Mouse (Mus musculus): Measurements from ENCODE around the gene Mrgprh. TPM values are rescaled to one million over a fixed set of nuclear protein-coding genes. Genes with fewer than 3 reads are reported as not detected.
A peak's percentile ranks its signal among the peaks of the same experiment; 100 is the strongest.

The Mrgprh gene
- total RNA-seq, 2 experiments from 2014 or later = 4.3 TPM

DNA sequence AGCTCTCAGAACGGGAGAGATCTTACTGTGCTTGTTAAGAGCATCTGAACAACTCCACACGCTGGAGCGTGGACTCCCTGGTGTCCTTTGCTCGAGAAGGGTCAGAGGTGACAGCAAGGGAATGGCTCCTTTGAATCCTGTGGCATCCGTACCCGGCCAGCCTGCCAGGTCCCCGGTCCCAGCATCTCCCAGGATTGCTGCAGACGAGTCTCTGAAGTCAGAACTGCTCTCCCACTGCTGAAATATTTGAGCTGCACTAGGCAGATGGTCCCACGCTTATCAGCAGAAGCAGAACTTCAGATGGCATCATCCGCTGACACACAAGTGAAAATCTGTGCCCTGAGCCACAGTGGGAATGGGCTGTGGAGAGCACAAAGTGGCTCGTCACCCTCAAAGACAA is 24.1 kb upstream of the Mrgprh start:
- Histone ChIP-seq H3K4me3 (no peak overlapping the region), H3K27ac (no peak overlapping the region)
- intact Hi-C loops (cut with DNase I) = no loop called here
- TF ChIP-seq CTCF (IDR thresholded peaks at IDR 0.05) = no peak
- no peak for DNase-seq

GRCm38 (mm10) chr17:12853821-12854220 is 22.0 kb upstream of the Mrgprh start:
- TF ChIP-seq CTCF (IDR thresholded peaks at IDR 0.05) = no peak
- Histone ChIP-seq H3K27ac (no peak overlapping the region), H3K4me3 (no peak overlapping the region)
- DNase-seq = no peak
- intact Hi-C loops (cut with DNase I) = no loop called here

- intact Hi-C loops (cut with DNase I) = no loop called here
- Histone ChIP-seq H3K4me3 (no peak overlapping the region), H3K27ac (no peak overlapping the region)
- no peak for DNase-seq
- no peak for TF ChIP-seq CTCF (IDR thresholded peaks at IDR 0.05)
Measured at GRCm38 (mm10) chr17:12854386-12854785, 21.4 kb upstream of the Mrgprh start.

- H3K4me3 ChIP-seq = no peak overlapping the region
- no peak for DNase-seq
- no peak overlapping the region for H3K27ac ChIP-seq
- intact Hi-C loops (cut with DNase I) = no loop called here
- TF ChIP-seq CTCF (IDR thresholded peaks at IDR 0.05) = no peak
Measured at GRCm38 (mm10) chr17:12857395-12857794, 18.4 kb upstream of the Mrgprh start.

GRCm38 (mm10) chr17:12858072-12858471 is 17.8 kb upstream of the Mrgprh start:
- peak; percentile 64 for TF ChIP-seq CTCF (IDR thresholded peaks at IDR 0.05)
- intact Hi-C loops (cut with DNase I) = no loop called here
- no peak for DNase-seq
- H3K27ac ChIP-seq = no peak overlapping the region
- no peak overlapping the region for H3K4me3 ChIP-seq

- intact Hi-C loops (cut with DNase I) = no loop called here
- TF ChIP-seq CTCF (IDR thresholded peaks at IDR 0.05) = no peak
- Histone ChIP-seq H3K27ac (no peak overlapping the region; the same call in 1 of the 2 replicates), H3K4me3 (no peak overlapping the region)
- no peak for DNase-seq
Measured at GRCm38 (mm10) chr17:12859006-12859520, 16.8 kb upstream of the Mrgprh start.

GRCm38 (mm10) chr17:12864111-12864510 is 11.7 kb upstream of the Mrgprh start:
- peak; percentile 49 for DNase-seq
- peak overlapping the region; percentile 63 for H3K27ac ChIP-seq
- intact Hi-C loops (cut with DNase I) = no loop called here
- no peak overlapping the region for H3K4me3 ChIP-seq
- TF ChIP-seq CTCF (IDR thresholded peaks at IDR 0.05) = no peak

- H3K4me3 ChIP-seq = no peak overlapping the region
- TF ChIP-seq CTCF (IDR thresholded peaks at IDR 0.05) = no peak
- no peak overlapping the region for H3K27ac ChIP-seq
- intact Hi-C loops (cut with DNase I) = no loop called here
- no peak for DNase-seq
Measured at GRCm38 (mm10) chr17:12865407-12865806, 10.4 kb upstream of the Mrgprh start.

DNA sequence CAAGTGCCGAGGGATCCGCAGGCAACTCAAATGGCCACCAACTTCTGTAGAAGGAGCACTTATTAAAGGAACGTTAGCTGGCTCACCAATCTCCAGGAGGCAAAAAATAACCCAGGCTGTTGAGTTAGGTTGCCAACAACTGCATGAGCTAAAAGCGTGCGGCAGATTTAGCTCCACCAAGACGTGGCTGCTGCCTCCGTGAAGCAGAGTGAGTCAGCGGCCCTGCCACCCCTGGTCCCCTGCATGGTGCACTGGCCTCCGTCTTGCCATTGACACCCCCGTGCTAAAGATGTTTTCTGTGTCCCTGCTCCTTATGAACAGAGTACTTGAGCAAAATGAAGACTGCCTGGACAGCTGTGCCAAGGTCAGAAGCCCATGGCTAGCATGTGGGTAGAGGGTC is 9.0 kb upstream of the Mrgprh start:
- H3K27ac ChIP-seq = peak overlapping the region; percentile 92
- H3K4me3 ChIP-seq = peak overlapping the region; percentile 65
- TF ChIP-seq CTCF (IDR thresholded peaks at IDR 0.05) = no peak
- intact Hi-C loops (cut with DNase I) = no loop called here
- DNase-seq = peak; percentile 73

GRCm38 (mm10) chr17:12868043-12868442 is 7.8 kb upstream of the Mrgprh start, which contains the start of gene Mas1:
Mas1 (minus strand) TSS chr17:12868143.
- TF ChIP-seq CTCF (IDR thresholded peaks at IDR 0.05) = no peak
- Histone ChIP-seq H3K27ac (peak within 1 kb of the TSS; percentile 92), H3K4me3 (peak within 1 kb of the TSS; percentile 65)
- DNase-seq = no peak
- intact Hi-C loops (cut with DNase I) = no loop called here

GRCm38 (mm10) chr17:12868640-12869039 is 7.2 kb upstream of the Mrgprh start:
- TF ChIP-seq CTCF (IDR thresholded peaks at IDR 0.05) = peak; percentile 1; the same call in 1 of the 2 replicates
- H3K4me3 ChIP-seq = peak overlapping the region; percentile 24
- H3K27ac ChIP-seq = peak overlapping the region; percentile 31; the same call in 1 of the 2 replicates
- DNase-seq = no peak
- intact Hi-C loops (cut with DNase I) = no loop called here

DNA sequence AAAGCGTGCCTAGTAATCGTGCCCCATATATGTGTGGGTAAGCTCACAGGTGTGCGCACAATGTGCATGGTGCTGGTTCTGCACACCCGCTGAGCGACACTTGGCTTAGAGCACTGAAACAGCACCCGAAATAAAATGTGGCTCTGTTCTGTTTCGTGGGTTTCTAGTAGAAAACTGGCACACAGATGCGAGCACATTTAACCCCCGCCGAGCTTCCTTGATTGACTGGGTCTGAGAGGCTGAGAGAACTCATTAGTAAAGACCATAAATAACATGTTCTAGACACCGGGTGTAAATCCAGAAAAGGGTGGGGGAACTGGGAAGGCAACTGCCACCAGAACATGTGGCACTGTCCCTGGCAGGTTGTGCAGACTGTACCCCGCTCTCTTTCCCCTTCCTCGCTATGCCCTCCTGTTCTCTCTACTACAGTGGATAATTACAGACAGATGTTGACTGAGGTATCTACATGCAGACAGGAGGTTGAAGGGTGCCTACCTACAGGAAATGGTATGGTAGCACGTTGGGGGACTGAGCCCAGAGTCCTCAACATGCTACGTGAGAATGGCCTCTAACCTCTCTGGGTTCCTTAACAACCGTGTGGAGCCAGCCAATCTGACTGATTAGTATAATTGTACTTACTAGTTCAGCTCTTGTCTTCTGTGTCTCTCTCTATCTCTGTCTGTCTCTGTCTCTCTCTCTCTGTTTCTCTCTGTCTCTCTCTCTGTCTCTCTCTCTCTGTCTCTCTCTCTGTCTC is 3.4 kb upstream of the Mrgprh start:
- TF ChIP-seq CTCF (IDR thresholded peaks at IDR 0.05) = no peak
- Histone ChIP-seq H3K27ac (peak overlapping the region; percentile 20; the same call in 1 of the 2 replicates), H3K4me3 (peak overlapping the region; percentile 32; the same call in 1 of the 2 replicates)
- intact Hi-C loops (cut with DNase I) = no loop called here
- DNase-seq = no peak

- Histone ChIP-seq H3K4me3 (peak overlapping the region; percentile 62), H3K27ac (peak overlapping the region; percentile 63)
- intact Hi-C loops (cut with DNase I) = loop anchor here (1.0 kb wide), 1 partner anchor 116 kb away; no protein-coding TSS in a partner anchor
- TF ChIP-seq CTCF (IDR thresholded peaks at IDR 0.05) = peak; percentile 93
- DNase-seq = peak; percentile 78
Measured at GRCm38 (mm10) chr17:12880178-12880577, 4.3 kb downstream of the Mrgprh start.

All from gastrocnemius, adult 2 months (tissue).